Mouse (Mus musculus) lung, postnatal 0 days (tissue): ENCODE data around the gene Ints14.

Experiments
- CTCF ChIP-seq: IDR thresholded peaks from 2 replicates; pipeline ENCODE4 v1.5.1; 2016; ENCODE audit warnings: antibody characterized with exemption, mild to moderate bottlenecking
- EP300 ChIP-seq: IDR thresholded peaks from 2 replicates; pipeline ENCODE4 v1.6.1; 2016; ENCODE audit warnings: antibody characterized with exemption, mild to moderate bottlenecking, control low read depth

GRCm38 (mm10) chr9:64914629-64915028 is 46.1 kb upstream of the Ints14 start:
- no peak for TF ChIP-seq EP300
- TF ChIP-seq CTCF, result no peak
